Mouse (Mus musculus): ENCODE measurements around the gene Cd79a. TPM values are rescaled to one million over a fixed set of nuclear protein-coding genes. Genes with fewer than 3 reads are reported as not detected.

Cd79a gene
- 10 to 100 TPM in 2 of 3 experiments, 1 to 10 TPM in 1; 2.2 to 13.5 (median 10.8) TPM for polyA plus RNA-seq (2017; shearing (Covaris generic))

DNA sequence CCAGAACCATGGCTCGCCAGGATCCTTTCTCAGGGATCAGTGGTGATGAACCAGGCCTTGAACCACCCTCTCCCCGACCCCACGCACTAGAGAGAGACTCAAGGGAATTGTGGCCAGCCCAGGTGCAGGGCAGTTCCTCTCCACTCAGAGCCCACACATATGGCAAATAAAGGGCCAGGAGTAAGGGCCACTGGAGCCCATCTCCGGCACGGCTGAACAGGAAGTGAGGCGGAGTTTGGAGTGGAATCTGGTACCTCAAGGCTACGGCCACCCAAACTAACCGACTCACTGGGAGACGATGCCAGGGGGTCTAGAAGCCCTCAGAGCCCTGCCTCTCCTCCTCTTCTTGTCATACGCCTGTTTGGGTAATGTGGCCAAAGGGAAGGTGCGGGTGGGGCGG lies at the start of gene Cd79a:
Gene Cd79a, plus strand, starts transcription at position 158 of the 400 bp plus-strand sequence.
- ATAC-seq: no peak

DNA sequence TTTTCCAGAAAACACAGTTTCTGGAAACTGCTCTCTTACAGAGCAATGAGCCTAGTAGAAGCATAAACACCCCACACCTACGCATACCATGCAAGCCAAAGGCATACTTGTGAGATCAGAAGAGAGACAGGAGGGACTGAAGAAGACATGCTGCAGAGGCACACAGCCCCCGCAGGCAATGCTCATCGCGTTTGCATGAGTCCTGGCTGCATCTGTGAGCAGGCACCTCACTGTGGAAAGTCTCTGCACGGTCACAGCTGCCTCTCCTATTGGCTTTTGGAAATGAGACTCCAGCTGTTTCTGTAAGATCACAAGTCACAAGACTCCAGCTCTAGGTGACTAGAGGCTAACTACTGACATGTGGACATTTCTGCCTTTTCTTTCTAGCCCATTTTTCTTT lies 47.0 kb upstream of the Cd79a start:
- no peak for ATAC-seq

DNA sequence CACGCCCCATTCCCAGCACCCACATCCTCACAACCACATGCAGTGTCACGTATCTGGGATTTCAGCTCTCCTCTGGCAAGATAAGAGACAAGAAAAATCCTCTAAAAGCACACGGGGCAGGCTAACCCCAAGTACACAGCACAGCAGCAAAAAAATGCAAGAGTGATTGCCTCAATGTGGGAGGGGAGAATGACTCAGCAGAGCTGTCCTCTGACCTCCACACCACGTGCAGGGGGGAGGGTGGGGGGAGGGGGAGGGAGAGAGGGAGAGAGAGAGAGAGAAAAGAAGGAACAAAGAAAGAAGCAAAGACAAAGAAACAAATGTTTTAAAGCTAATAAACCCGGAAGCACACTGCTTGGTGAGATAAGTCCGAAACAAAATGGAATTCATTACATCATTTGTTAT lies 46.3 kb upstream of the Cd79a start:
- ATAC-seq: no peak

DNA sequence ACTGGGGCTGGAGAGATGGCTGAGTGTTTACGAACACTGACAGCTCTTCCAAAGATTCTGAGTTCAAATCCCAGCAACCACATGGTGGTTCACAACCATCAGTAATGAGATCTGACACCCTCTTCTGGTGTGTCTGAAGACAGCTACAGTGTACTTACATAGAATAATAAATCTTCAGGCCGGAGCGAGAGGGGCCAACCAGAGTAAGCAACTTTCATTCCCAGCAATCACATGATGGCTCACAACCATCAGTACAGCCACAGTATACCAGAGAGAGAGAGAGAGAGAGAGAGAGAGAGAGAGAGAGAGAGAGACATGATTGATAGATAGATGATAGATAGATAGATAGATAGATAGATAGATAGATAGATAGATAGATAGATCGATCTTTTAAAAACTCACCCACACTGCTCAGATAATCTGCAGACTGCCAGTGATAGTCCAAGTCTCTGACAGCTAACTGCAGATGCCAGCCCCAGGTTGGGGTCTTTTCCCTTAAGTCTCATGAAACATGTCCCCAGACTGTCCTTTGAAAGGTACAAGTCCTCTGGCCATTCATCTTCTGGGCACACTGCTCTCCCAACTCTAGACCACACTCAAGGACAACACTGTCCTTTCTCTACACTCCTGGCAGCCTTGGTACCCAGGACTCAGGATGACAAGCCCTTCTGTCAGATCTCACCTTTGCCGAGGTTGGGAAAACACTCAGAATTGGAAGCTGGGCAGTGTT lies 45.4 kb upstream of the Cd79a start:
- no peak for ATAC-seq

DNA sequence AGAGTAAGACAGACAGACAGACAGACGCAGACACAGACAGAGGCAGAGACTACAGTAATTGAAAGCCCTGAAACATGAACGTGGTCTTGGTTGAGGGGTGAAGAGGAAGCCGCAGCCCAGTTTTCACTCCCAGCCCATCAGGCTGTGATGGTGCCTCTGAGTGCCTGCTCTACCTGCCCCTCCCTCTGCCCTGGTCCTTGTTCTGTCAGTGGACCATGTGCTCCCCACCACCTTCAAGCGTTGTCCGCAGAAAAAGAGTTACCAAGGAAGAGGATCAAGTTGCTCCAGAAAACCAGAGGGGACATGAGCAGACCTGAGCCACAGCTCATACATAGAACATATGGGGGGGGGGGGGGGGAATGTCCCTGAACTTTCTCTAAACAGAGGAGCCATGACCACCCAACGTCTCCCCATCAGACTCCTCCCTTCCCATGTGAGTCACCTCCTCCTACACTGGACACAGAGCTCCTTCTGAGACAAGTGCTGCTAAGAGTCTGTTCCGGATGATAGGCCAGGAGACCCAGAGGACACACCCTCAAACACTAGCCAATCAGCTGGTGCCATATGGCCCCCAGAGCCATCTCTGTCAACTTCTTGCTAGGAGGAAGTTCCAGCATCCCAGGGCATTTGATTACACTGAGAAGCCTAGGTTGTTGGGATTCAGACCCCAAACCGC lies 44.5 kb upstream of the Cd79a start:
- ATAC-seq: no peak

DNA sequence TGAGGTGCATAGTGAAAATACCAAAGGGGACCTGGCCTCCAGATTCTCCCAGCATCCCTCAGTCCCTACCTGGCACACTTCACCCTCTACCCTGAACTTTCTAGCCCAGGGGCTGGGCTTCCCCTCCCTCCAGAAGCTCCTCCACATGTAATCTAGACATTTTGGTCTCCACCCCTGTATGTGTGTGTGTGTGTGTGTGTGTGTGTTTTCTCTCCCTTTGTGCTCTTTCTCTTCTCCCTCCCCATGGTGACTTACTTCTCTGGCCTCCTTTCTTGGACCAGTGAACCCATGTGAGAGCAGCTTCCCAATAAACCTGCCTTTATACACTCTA lies 44.0 kb upstream of the Cd79a start:
- no peak for ATAC-seq

DNA sequence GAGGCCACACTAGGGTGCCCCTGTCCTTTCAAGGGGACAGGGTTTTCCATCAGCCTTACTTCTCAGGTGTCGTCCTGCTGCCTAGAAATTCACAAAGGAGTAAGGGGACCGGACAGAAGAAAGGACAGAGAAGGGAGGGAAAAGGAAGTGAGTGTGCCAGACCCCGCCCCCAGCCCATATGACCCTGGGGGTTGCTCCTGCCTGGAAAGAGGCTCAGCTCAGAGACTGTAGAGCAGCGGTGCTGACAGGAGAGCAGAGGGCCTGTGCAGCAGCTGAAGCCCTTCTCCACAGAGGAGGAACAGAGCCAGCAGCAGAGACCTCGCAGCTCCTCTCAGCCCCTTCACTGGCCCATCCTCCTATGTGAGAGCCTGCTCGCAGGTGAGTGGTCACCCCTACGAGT lies 43.5 kb upstream of the Cd79a start:
- no peak for ATAC-seq

DNA sequence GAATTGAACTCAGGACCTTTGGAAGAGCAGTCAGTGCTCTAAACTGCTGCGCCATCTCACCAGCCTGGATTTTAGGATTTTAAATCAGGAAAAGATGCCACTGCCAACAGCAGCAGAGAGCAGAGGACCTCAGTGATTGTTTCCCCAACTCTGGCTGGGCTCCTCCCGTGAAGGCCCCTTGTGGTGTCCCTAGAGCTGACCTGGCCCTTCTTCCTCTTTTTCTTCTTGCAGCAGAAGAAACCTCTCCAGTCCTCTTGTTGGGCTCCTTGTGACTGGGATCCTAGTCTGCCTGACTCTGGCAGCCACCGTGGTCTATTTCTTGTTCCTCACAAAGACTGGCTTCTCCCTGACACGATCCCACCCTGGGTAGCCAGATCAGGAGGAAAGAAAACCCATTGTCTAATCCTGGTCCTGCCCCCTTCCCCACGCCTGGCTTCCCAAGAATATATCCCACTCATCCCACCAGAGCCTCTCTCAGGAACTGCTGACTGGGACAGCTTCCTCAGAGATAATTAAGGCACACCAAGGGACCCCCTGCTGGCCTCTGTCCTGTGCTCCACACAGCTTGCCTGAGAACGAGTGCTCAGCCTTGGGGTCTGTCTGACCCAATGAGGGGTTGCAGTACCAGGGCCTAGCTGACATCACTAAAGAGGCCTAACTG lies 40.6 kb upstream of the Cd79a start:
- no peak for ATAC-seq

DNA sequence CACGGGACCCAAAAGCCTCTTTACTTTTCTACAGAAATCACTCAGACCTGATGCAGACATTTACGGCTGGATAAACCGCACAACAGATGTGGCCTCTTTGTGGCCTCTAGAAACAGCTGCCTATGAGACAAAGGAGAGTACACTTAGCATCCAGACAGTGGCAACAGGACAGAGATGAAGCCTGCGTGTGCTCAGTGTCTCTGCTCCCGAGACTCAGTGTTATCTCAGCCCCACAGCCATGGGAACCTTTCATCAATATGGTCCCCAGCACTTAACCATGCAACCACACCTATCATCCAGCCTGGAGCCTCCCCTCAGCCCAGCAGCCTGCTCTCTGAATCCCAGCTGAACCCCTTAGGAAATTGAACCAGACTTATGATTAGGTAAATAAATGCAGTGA lies 37.9 kb upstream of the Cd79a start:
- ATAC-seq: no peak

DNA sequence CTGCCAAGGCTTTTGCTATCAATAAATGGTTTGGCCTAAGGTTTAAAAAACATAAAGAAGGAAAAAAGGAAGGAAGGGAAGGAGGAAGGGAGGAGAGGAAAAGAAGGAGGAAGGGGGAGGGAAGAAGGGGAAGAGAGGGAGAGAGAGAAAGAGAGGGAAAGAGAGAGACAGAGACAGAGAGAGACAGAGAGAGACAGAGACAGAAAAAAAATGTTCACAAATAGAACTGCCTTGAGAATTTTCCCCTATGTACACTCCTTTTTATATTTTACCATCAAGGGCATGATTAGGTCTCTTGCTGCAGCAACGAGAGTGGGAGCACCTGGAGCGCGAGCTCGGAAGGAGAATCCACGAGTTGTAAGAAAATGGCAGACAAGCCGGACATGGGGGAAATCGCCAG lies 35.3 kb upstream of the Cd79a start, which contains the start of gene Gm9844:
Gene Gm9844, plus strand, starts transcription at position 301 of the 400 bp plus-strand sequence.
- no peak for ATAC-seq

DNA sequence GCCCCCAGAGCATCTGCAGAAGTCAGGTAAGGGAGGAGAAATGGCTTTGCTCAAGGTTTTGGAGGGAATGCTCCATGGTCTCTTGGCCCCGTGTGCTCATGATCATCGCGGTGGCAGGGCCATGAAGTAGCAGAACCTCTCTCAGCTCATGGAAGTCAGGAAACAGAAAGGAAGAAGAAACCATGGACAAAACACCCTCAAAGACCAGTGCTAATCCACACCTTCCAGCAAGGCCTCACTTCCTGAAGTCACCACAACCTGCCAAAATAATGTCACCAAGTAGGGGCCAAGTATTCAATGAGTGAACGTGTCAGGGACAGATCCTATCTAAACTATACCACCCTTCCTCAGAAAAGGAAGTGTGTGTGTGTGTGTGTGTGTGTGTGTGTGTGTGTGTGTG lies 34.3 kb upstream of the Cd79a start:
- no peak for ATAC-seq

DNA sequence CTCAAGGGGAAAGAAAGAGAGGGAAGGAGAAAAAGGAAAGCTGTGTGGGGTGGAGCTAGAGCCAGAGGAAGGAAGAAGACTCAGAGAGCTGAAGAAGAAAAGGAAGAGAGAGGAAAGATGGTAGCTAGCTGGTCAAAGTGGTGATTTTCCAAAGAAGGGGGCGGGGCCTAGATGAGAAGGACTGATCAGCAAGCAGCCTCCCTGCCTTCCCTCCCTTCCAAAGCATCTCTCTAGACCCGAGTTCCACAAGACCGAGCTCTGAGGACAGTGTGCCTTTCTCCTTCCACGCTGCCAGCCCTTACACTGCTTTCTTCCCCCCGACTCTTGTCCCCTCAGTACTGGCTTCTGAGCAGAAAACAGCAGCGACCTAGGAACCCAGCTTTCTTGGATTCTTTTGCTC lies 33.0 kb upstream of the Cd79a start:
- no peak for ATAC-seq

DNA sequence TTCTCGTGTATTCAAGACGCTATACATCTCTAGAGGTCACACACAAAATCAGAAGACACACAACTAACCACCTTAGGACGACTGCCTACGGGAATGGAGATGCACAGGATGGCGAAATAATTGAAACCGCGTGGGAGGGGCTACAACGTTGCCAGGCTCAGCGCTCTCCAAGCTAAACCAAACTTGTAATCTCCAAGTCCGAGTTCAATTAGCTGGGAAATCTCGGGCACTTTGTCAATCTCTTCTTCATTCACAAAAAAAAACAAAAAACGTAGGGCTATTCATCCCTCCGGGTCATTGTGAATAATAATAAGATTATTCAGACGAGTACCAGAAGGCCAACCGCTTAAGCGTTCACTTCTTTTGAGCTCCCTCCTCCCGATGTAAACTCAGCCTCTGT lies 28.1 kb upstream of the Cd79a start:
- ATAC-seq: no peak

DNA sequence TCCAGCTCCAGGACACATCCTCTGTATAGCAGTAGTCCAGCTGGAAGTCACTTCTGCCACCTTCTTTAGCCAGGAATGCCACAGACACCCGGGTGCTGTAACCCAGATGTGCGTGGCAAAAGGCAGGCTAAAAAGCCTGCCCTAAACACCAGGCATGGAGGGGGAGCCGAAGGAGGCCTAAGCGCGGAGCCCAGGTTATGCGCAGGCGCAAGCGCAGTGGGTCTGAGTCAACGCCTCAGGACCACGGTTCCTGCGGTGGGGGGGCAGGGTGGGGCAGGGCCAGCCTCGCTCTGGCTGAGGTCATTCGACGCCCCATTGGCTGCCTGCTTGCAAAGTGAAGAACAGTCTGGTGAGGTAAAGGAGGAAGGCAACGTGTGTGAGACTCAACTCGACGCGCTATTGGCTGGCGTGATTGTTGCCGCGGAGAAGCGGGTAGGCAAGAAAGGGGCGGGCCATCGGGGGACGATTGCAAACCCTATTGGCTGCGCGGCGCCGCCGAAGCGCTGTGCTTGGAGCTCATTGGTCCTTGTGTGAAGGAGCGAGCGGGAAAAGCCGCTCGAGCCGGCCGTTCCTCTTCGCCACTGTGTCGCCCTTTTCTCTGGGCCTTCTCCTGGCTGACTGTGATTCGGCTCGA lies 27.5 kb upstream of the Cd79a start, which contains the start of the genes Lypd4 and Dmrtc2:
Gene Lypd4, minus strand, starts transcription at position 410 of the 634 bp plus-strand sequence.
Gene Dmrtc2, plus strand, starts transcription at position 526 of the 634 bp plus-strand sequence.
- no peak for ATAC-seq

DNA sequence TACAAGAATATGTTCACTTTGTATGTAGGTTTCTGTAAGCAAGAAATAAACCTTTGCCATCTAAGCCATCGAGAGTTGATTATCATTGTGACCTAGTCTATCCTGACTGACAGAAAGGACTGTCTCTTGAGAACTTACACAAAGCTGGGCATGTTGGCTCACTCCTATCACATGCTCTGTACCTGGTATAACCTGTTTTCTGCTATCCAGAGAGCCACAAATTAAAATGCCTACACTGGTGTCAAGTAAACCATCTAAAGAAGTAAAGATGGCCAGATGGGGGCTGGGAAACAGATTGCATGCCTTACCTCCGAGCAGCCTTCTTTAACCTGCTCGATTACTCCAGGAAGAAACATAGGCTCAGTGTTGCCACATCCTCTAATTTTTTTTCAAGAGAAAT lies 19.6 kb upstream of the Cd79a start:
- no peak for ATAC-seq

DNA sequence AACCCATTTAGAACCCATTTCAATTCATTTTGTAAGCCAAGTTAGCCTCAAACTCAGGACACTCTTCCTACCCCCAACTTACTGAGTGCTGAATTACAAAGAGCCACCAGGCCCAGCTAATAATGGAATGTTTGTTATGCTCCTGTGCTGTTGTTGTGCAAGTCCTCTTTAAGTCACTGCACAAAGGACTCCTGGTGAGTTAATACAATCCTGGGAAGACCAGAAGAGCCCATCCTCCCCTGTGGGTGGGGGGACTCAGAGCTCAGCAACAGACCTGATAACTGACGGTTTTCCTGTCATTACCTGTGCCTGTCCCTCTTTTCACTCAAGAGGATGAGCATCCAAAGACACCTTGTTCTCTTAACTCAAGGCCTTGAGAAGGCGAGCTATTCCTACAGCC lies 17.6 kb upstream of the Cd79a start:
- ATAC-seq: no peak

DNA sequence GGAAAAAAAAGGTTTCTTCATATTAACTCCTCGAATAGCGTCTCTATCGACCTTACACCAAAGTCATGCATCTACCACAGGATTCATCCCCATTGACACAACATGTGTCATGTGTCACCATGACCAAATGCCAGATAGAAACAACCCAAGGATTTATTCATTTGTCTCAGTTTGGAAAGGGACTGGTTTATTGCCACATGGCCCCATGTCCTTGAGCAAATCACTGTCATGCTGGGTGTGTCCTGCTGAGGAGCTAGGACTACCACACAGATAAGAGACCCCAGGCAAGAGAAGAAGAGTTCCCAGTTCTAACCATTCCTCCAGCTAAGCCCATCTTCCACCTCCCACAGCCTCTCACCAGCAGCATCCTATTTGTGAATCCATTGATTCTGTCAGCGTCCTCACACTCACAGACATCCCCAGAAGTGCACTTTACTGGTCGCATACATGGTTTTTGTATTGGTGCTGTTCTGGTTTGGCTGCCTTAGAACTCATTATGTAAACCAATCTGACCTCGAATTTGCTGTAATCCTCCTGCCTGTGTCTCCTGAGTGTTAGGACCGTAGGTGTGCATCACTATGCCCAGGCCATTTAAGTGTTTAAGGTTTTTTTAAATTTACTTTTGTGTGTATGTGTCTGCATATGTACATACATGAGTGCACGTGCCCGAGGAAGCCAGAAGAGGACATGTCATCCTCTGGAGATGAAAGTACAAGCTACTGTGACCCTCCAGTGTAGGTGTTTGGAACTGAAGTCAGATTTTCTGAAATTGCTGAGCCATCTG lies 14.6 kb upstream of the Cd79a start:
- ATAC-seq: no peak

DNA sequence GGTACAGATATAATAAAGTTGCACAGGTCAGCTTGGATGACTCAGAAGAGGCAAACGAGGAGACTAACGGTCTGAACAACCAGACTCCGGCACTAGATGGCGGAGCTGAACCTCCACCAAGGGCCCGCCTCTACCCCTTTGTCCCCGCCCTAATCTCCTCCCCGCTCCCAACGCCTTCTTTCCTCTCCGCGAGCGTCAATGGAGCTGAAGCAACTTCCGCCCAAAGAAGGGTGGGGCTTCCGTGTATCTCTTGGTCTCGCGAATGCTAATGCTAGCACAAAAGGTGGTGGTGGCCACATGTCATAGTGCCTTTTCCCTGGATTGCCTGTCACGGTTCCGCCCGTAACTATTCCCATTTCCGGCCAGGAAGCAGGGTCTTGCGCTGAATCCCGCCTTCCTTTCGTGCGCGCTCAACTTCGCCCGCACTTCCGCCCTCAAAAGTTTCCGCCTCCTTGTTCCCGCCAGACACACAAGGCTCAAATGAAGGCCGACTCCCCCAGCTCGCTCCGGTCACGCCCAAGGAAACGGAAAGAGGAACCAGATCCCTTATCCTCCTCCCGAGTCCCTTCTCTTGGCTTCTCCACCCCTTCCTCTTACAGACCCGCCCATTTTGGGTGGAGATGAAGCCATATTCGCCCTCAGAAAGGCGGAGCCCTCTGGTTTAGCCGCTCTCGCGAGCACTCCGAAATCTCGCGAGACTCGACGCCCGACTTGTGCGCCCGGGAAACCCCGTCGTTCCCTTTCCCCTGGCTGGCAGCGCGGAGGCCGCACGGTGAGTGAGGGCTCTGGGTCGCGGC lies 13.1 kb upstream of the Cd79a start, which contains the start of gene Rps19:
Gene Rps19, plus strand, starts transcription at position 476 of the 797 bp plus-strand sequence.
- ATAC-seq: peak; percentile 86

DNA sequence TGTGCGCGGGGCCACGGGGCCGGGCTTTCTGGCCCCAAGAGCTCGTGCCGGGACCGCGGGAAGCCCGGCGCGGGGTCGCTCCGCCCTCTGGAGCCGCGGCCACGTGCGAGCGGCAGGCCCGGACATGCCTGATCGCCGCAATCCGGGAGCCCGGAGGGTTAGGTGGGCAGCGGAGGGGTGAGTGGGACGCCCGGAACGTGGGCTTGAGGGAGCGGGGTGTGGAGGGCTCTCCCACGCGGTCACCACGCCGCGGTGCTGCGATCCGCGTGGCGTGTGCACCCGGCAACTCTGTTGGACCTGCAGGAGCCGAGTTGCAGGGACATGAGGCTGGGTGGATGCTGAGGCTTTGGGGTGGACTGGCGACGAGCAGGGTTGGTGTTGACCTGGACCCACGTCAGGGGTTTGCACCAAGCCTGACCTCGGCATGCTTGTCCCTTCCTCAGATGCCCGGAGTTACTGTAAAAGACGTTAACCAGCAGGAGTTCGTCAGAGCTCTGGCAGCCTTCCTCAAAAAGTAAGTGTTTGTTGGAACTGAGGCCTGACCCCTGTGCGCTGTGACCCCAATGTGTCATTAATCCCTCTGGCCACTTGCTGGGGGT lies 12.4 kb upstream of the Cd79a start:
- peak; percentile 23 for ATAC-seq

DNA sequence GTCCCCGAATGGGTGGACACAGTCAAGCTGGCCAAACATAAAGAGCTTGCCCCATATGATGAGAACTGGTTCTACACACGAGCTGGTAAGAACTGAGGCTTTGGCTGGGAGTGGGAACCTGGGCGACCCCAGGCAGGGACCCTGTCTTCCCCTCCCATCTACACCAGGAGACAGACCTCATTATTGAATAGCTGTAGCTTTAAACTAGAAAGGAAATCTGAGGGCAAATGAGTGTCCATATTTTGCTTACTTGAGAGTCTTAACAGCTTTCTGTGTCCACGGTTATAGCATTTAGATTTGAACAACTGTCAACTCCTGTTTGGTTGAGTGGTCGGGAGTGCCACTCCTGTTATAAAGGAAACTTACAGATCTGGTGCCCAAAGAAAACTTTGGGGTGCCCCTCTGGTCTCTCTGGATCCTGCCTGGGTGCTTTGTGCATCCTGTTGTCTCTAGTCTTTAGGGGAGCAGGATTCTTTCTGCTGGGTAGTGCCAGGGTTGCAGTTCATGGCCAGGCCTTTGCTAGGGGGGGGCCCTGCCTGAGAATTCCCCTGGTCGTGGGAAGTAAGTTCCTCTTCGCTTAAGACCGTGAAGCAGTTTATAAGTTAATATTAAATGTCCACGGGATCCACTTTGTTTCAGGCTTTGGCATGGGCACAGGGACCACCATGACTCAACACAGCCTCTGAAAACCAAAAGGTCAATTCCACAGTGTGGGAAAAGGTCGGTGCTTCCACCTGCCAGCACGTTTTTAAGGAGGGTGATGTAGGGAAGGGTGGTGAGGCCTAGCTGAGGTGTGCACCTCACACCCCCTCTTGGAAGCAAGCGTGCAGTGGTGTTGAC lies 11.5 kb upstream of the Cd79a start:
- no peak for ATAC-seq
